Mouse (Mus musculus) MEL (cell line): Measurements from ENCODE around the gene Tbc1d10c.

Source experiments
- CHD1 ChIP-seq: IDR thresholded peaks from 2 replicates; pipeline ENCODE4 v1.6.1; 2012; ENCODE audit warnings: low read depth, mild to moderate bottlenecking, inconsistent platforms, low read length, improper control_type of control experiment
- CTCF ChIP-seq, 3 experiments: IDR thresholded peaks in 2 of 3; conservative IDR thresholded peaks in 1 of 3; 2 replicates each; pipeline ENCODE4 v1.5.1; 2011 to 2012; ENCODE audit warnings: low read length in 3 of 3, low read depth in 2 of 3, mild to moderate bottlenecking in 2 of 3, improper control_type of control experiment in 1 of 3, inconsistent platforms in 1 of 3, mixed read lengths in 1 of 3, moderate library complexity in 1 of 3; ENCODE audit not compliant: control insufficient read depth in 1 of 3, insufficient read depth in 1 of 3, poor library complexity in 1 of 3, severe bottlenecking in 1 of 3
- MAX ChIP-seq: IDR thresholded peaks from 2 replicates; pipeline ENCODE4 v1.6.1; 2011; ENCODE audit warnings: low read length, improper control_type of control experiment
- TAL1 ChIP-seq: IDR thresholded peaks from 2 replicates; pipeline ENCODE4 v1.6.1; 2012; ENCODE audit warnings: mild to moderate bottlenecking, inconsistent platforms, low read length, moderate library complexity, mixed read lengths

DNA sequence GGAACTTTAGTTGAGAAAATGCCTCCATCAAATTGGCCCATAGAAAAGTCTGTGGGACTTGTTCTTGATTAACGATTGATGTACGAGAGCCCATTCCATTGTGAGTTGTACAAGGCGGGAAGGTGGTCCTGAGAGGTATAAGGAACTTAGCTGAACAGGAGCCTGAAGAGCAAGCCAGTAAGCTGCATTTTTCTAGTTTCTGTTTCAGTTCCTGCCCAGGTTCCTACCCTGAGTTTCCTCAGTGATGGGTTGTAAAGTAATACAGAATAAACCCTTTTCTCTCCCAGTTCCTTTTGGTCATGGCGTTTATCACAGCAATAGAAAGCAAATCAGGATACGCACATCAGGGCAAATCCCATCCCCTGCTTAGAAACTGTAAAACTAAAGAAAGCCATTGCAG, 53.2 kb downstream of the Tbc1d10c start:
- no peak for TF ChIP-seq MAX
- TF ChIP-seq CHD1: no peak
- no peak for TF ChIP-seq TAL1
- TF ChIP-seq CTCF (IDR thresholded peaks at IDR 0.05 in 2 of 3, conservative IDR thresholded peaks at IDR 0.05 in 1 of 3; ENCODE audit: control insufficient read depth in 1 of 3, insufficient read depth in 1 of 3, low read depth in 2 of 3, low read length in 3 of 3, poor library complexity in 1 of 3, severe bottlenecking in 1 of 3): no peak
